ENCODE assay signal across 12 mouse cellular contexts in genomic region chr12:100099971-100100706, GRCm38 (mm10). TPM values are rescaled to one million over a fixed set of nuclear protein-coding genes. Genes with fewer than 3 reads are reported as not detected.
DNase-seq lines count a peak whose midpoint lies in the region; ATAC-seq and TF ChIP-seq lines count a peak whose summit lies in the region.
"Had no signal": no experiment of that assay in that cellular context is flagged by ENCODE, and none has a peak within 500 bp of the region (broad histone marks: within the 10 kb centered on the region; RNA-seq: fewer than 3 reads in every experiment).

No protein-coding gene starts in this region.

- no peak overlapping the region for H3K27ac ChIP-seq in heart, postnatal 0 days (ENCODE audit: low read depth)
- no peak overlapping the region for H3K27ac ChIP-seq in stomach, embryonic 16.5 days (ENCODE audit: low read length)
- H3K27ac ChIP-seq in liver, embryonic 12.5 days: no peak overlapping the region

- H3K4me1 ChIP-seq in heart, postnatal 0 days (ENCODE audit: control insufficient read depth, insufficient read depth): no peaks in the 10 kb centered on the region
- H3K4me1 ChIP-seq in stomach, embryonic 16.5 days (ENCODE audit: control insufficient read depth, insufficient read depth, low read length): no peaks in the 10 kb centered on the region
- H3K4me1 ChIP-seq in liver, embryonic 12.5 days: no peaks in the 10 kb centered on the region

- H3K36me3 ChIP-seq in heart, postnatal 0 days (replicated peaks; ENCODE audit: control insufficient read depth, insufficient read depth, low read length): no peaks in the 10 kb centered on the region
- H3K36me3 ChIP-seq in stomach, embryonic 16.5 days (ENCODE audit: control insufficient read depth, insufficient read depth, low read length): no peaks in the 10 kb centered on the region
- no peaks in the 10 kb centered on the region for H3K36me3 ChIP-seq in liver, embryonic 12.5 days

- TF ChIP-seq CTCF in heart, postnatal 0 days (IDR thresholded peaks at IDR 0.05; ENCODE audit: low read depth): no peak

- ATAC-seq in heart, postnatal 0 days (ENCODE audit: insufficient read depth, low read depth): peak; percentile 49; the same call in 1 of the 2 replicates
- peak; percentile 40; the same call in 1 of the 2 replicates for ATAC-seq in stomach, embryonic 16.5 days (ENCODE audit: insufficient read depth, low FRiP score)
- ATAC-seq in liver, embryonic 12.5 days: no peak

- no peaks in the 10 kb centered on the region for H3K9me3 ChIP-seq in heart, postnatal 0 days (replicated peaks; ENCODE audit: control insufficient read depth, low read length)
- no peaks in the 10 kb centered on the region for H3K9me3 ChIP-seq in stomach, embryonic 16.5 days (replicated peaks; ENCODE audit: control insufficient read depth, low read length)
- H3K9me3 ChIP-seq in liver, embryonic 12.5 days (replicated peaks): no peaks in the 10 kb centered on the region

- WGBS in heart, postnatal 0 days: 39% methylated on average over 3 of the region's 3 CpGs
- WGBS in stomach, embryonic 16.5 days: 49% methylated on average over 3 of the region's 3 CpGs
- WGBS in liver, embryonic 12.5 days (ENCODE audit: insufficient replicate concordance): 44% methylated on average over 3 of the region's 3 CpGs

- no peak for TF ChIP-seq EP300 in heart, postnatal 0 days (IDR thresholded peaks at IDR 0.05; ENCODE audit: low read depth)

- H3K9ac ChIP-seq in heart, postnatal 0 days (replicated peaks; ENCODE audit: low read depth, low read length): no peak overlapping the region
- no peak overlapping the region for H3K9ac ChIP-seq in stomach, embryonic 16.5 days (ENCODE audit: low read length)
- no peak overlapping the region for H3K9ac ChIP-seq in liver, embryonic 12.5 days

- H3K27me3 ChIP-seq in heart, postnatal 0 days (ENCODE audit: control insufficient read depth, insufficient read depth, low read length): no peaks in the 10 kb centered on the region
- H3K27me3 ChIP-seq in stomach, embryonic 16.5 days (ENCODE audit: control insufficient read depth, insufficient read depth, low read length): no peaks in the 10 kb centered on the region
- no peaks in the 10 kb centered on the region for H3K27me3 ChIP-seq in liver, embryonic 12.5 days (replicated peaks)
- H3K27me3 ChIP-seq: CH12.LX had no signal

- H3K4me2 ChIP-seq in heart, postnatal 0 days (ENCODE audit: low read depth, low read length): no peak overlapping the region
- no peak overlapping the region for H3K4me2 ChIP-seq in stomach, embryonic 16.5 days (ENCODE audit: low read depth, low read length)
- H3K4me2 ChIP-seq in liver, embryonic 12.5 days: no peak overlapping the region

- no peak for DNase-seq in heart, postnatal 0 days (ENCODE audit: low spot score)
- DNase-seq in heart, adult 8-10 months (ENCODE audit: low spot score): no peak
- DNase-seq in right cerebral cortex, postnatal 10 days (ENCODE audit: low spot score in 2 of 2): peak; percentile 67 to 68
- DNase-seq in right cerebral cortex, adult 18-20 months: no peak
- peak; percentile 60 to 72 for DNase-seq in layer of hippocampus, adult 18-20 months (ENCODE audit: low spot score in 2 of 2)
- DNase-seq in urinary bladder, postnatal 14 days (ENCODE audit: low spot score): no peak
- DNase-seq: cerebellum, adult 8-10 months; heart, postnatal 36 days; thymus, postnatal 14 days had no signal

- H3K4me3 ChIP-seq in heart, postnatal 0 days (ENCODE audit: low read depth, low read length): no peak overlapping the region
- no peak overlapping the region for H3K4me3 ChIP-seq in stomach, embryonic 16.5 days (replicated peaks; ENCODE audit: low read length)
- no peak overlapping the region for H3K4me3 ChIP-seq in liver, embryonic 12.5 days

RNA-seq across cellular contexts. Expression of gene Psmc1, which starts 9.8 kb away (rescaled TPM):
- total RNA-seq in heart, postnatal 0 days (2014; rRNA removed; ENCODE audit: low replicate concordance): 52.4 and 163 TPM in 2 replicates
- 192 and 202 TPM in 2 replicates for polyA plus RNA-seq in heart, postnatal 0 days (2015; fragmentation: Nextera tagmentation; extraction: Ambion mirVana)
- 100 to 1,000 TPM; 125 to 153 (median 140) TPM for total RNA-seq in heart, adult 8-10 months (2022)
- total RNA-seq in layer of hippocampus, adult 18-20 months (2021): 100 to 1,000 TPM; 186 to 195 TPM
- 237 and 242 TPM in 2 replicates for polyA plus RNA-seq in stomach, embryonic 16.5 days (2015; fragmentation: Nextera tagmentation; extraction: Ambion mirVana)
- polyA plus RNA-seq in liver, embryonic 12.5 days (2016; fragmentation: Nextera tagmentation; extraction: Ambion mirVana): 212 and 224 TPM in 2 replicates

RNA-seq across cellular contexts. Expression of gene Nrde2, which starts 59.3 kb away (rescaled TPM):
- total RNA-seq in heart, postnatal 0 days (2014; rRNA removed; ENCODE audit: low replicate concordance): 13.7 and 16.6 TPM in 2 replicates
- polyA plus RNA-seq in heart, postnatal 0 days (2015; fragmentation: Nextera tagmentation; extraction: Ambion mirVana): 7.6 and 7.7 TPM in 2 replicates
- 10 to 100 TPM in 2 of 4 experiments, 1 to 10 TPM in 2; 8.1 to 14.2 (median 10.9) TPM for total RNA-seq in heart, adult 8-10 months (2022)
- 10 to 100 TPM; 16.8 to 17.4 TPM for total RNA-seq in layer of hippocampus, adult 18-20 months (2021)
- polyA plus RNA-seq in stomach, embryonic 16.5 days (2015; fragmentation: Nextera tagmentation; extraction: Ambion mirVana): 9.2 and 11.1 TPM in 2 replicates
- polyA plus RNA-seq in liver, embryonic 12.5 days (2016; fragmentation: Nextera tagmentation; extraction: Ambion mirVana): 6.9 and 8.6 TPM in 2 replicates

Comparison
In these comparisons a context has a peak if more than half of its experiments do, and no peak if none do; other contexts are left out.
1. DNase-seq: peak in right cerebral cortex, postnatal 10 days (2 of 2) and layer of hippocampus, adult 18-20 months (2 of 2); none in heart, postnatal 0 days (single experiment), heart, adult 8-10 months (single experiment), right cerebral cortex, adult 18-20 months (single experiment) and urinary bladder, postnatal 14 days (single experiment).